Mouse (Mus musculus): Measurements from ENCODE around the gene Ccnd2. TPM values are rescaled to one million over a fixed set of nuclear protein-coding genes. Genes with fewer than 3 reads are reported as not detected.

Ccnd2 gene
- total and polyA plus RNA-seq, 3 experiments: 67.3 to 407 (median 198) TPM

- Histone ChIP-seq H3K9me3 (replicated peaks; ENCODE audit: insufficient read depth, low read length) (no peaks in the 10 kb centered on the region), H3K9ac (ENCODE audit: control insufficient read depth, low read depth, low read length, poor library complexity, severe bottlenecking) (peak overlapping the region; percentile 98), H3K27ac (ENCODE audit: control insufficient read depth, low read depth, low read length) (peak overlapping the region; percentile 90), H3K79me2 (ENCODE audit: control insufficient read depth, insufficient read depth, low read length, poor library complexity) (peaks cover 36% of the 10 kb centered on the region), H3K36me3 (ENCODE audit: control insufficient read depth in 1 of 2, insufficient read depth in 2 of 2, low read length in 2 of 2) (peaks cover 6 to 44% of the 10 kb centered on the region in 2 experiments), H3K27me3 (ENCODE audit: control insufficient read depth in 1 of 2, insufficient read depth in 2 of 2, low read length in 2 of 2) (no peaks in the 10 kb centered on the region), H3K4me3 (ENCODE audit: control insufficient read depth in 1 of 2, insufficient read depth in 1 of 2, low read depth in 2 of 2, low read length in 2 of 2) (peak overlapping the region; percentile 87 to 95), H3K4me1 (ENCODE audit: control insufficient read depth in 1 of 2, insufficient read depth in 2 of 2, low read length in 2 of 2) (peaks cover 17 to 43% of the 10 kb centered on the region in 2 experiments)
- no peak for TF ChIP-seq ZC3H11A (IDR thresholded peaks at IDR 0.05; ENCODE audit: low read depth, low read length)
- TF ChIP-seq EP300 (IDR thresholded peaks at IDR 0.05; ENCODE audit: low read depth in 1 of 2, low read length in 2 of 2): no peak
- no peak for TF ChIP-seq JUND (IDR thresholded peaks at IDR 0.05; ENCODE audit: low read depth, low read length)
- no peak for TF ChIP-seq E2F4 (IDR thresholded peaks at IDR 0.05; ENCODE audit: borderline replicate concordance, low read depth, low read length)
- TF ChIP-seq POLR2A (IDR thresholded peaks at IDR 0.05; ENCODE audit: control insufficient read depth in 1 of 2, insufficient read depth in 1 of 2, low read depth in 1 of 2, low read length in 2 of 2, poor library complexity in 1 of 2): no peak
- TF ChIP-seq POLR2AphosphoS5 (IDR thresholded peaks at IDR 0.05; ENCODE audit: borderline replicate concordance, low read depth, low read length): no peak
- TF ChIP-seq GABPA (IDR thresholded peaks at IDR 0.05; ENCODE audit: low read depth, low read length): no peak
- TF ChIP-seq CHD2 (IDR thresholded peaks at IDR 0.05; ENCODE audit: low read length): no peak
- TF ChIP-seq KAT2A (conservative IDR thresholded peaks at IDR 0.05; ENCODE audit: low read depth, low read length): no peak
- no peak for TF ChIP-seq CTCF (IDR thresholded peaks at IDR 0.05 in 2 of 3, conservative IDR thresholded peaks at IDR 0.05 in 1 of 3; ENCODE audit: control insufficient read depth in 1 of 3, insufficient read depth in 1 of 3, low read depth in 2 of 3, low read length in 3 of 3, poor library complexity in 1 of 3, severe bottlenecking in 1 of 3)
- TF ChIP-seq UBTF (IDR thresholded peaks at IDR 0.05; ENCODE audit: borderline replicate concordance, insufficient read depth, low read depth, low read length): no peak
- TF ChIP-seq BHLHE40 (IDR thresholded peaks at IDR 0.05; ENCODE audit: borderline replicate concordance, low read depth, low read length): no peak
- no peak for TF ChIP-seq MAX (IDR thresholded peaks at IDR 0.05; ENCODE audit: low read length)
- no peak for TF ChIP-seq ELF1 (IDR thresholded peaks at IDR 0.05; ENCODE audit: low read depth, low read length)
- no peak; the same call in 1 of the 2 replicates for TF ChIP-seq MAZ (IDR thresholded peaks at IDR 0.05; ENCODE audit: low read depth, low read length)
- TF ChIP-seq GATA1 (IDR thresholded peaks at IDR 0.05; ENCODE audit: low read depth, low read length): no peak
- no peak for TF ChIP-seq MEF2A (IDR thresholded peaks at IDR 0.05; ENCODE audit: extremely low read depth, insufficient replicate concordance, low read depth, low read length, poor library complexity, severe bottlenecking)
- no peak for TF ChIP-seq NELFE (IDR thresholded peaks at IDR 0.05; ENCODE audit: low read depth, low read length)
- TF ChIP-seq MAFK (IDR thresholded peaks at IDR 0.05; ENCODE audit: borderline replicate concordance, low read depth, low read length): no peak
- DNase-seq (ENCODE audit: low read depth, low spot score): peak; percentile 52
These were observed 3.3 kb downstream of the Ccnd2 start for GRCm38 (mm10) chr6:127148526-127149302.

GRCm38 (mm10) chr6:127147665-127148064, 4.3 kb downstream of the Ccnd2 start:
- Histone ChIP-seq H3K36me3 (ENCODE audit: control insufficient read depth in 1 of 2, insufficient read depth in 2 of 2, low read length in 2 of 2) (peaks cover 6 to 53% of the 10 kb centered on the region in 2 experiments), H3K27me3 (ENCODE audit: control insufficient read depth in 1 of 2, insufficient read depth in 2 of 2, low read length in 2 of 2) (no peaks in the 10 kb centered on the region), H3K27ac (ENCODE audit: control insufficient read depth, low read depth, low read length) (no peak overlapping the region), H3K4me3 (ENCODE audit: control insufficient read depth in 1 of 2, insufficient read depth in 1 of 2, low read depth in 2 of 2, low read length in 2 of 2) (peak overlapping the region in 1 of 2 experiments; percentile 27; a peak in 2 of 4 replicates), H3K9me3 (replicated peaks; ENCODE audit: insufficient read depth, low read length) (no peaks in the 10 kb centered on the region), H3K79me2 (ENCODE audit: control insufficient read depth, insufficient read depth, low read length, poor library complexity) (peaks cover 36% of the 10 kb centered on the region), H3K4me1 (ENCODE audit: control insufficient read depth in 1 of 2, insufficient read depth in 2 of 2, low read length in 2 of 2) (peaks cover 21 to 52% of the 10 kb centered on the region in 2 experiments), H3K9ac (ENCODE audit: control insufficient read depth, low read depth, low read length, poor library complexity, severe bottlenecking) (peak overlapping the region; percentile 40)
- DNase-seq (ENCODE audit: low read depth, low spot score): peak; percentile 94
- peak; percentile 86 for TF ChIP-seq RAD21 (IDR thresholded peaks at IDR 0.05; ENCODE audit: low read depth, low read length)
- no peak; a peak in 1 of 4 replicates for TF ChIP-seq EP300 (IDR thresholded peaks at IDR 0.05; ENCODE audit: low read depth in 1 of 2, low read length in 2 of 2)
- no peak for TF ChIP-seq CHD2 (IDR thresholded peaks at IDR 0.05; ENCODE audit: low read length)
- peak; percentile 72; the same call in 1 of the 2 replicates for TF ChIP-seq POLR2AphosphoS2 (IDR thresholded peaks at IDR 0.05; ENCODE audit: low read length)
- no peak for TF ChIP-seq TAL1 (IDR thresholded peaks at IDR 0.05; ENCODE audit: low read length)
- TF ChIP-seq E2F4 (IDR thresholded peaks at IDR 0.05; ENCODE audit: borderline replicate concordance, low read depth, low read length): no peak
- 0 out of 2 replicates have a peak, but pooled peaks have one; percentile 47 for TF ChIP-seq MYC (IDR thresholded peaks at IDR 0.05; ENCODE audit: low read depth, low read length)
- TF ChIP-seq JUND (IDR thresholded peaks at IDR 0.05; ENCODE audit: low read depth, low read length): peak; percentile 58; the same call in 1 of the 2 replicates
- no peak for TF ChIP-seq GABPA (IDR thresholded peaks at IDR 0.05; ENCODE audit: low read depth, low read length)
- TF ChIP-seq ELF1 (IDR thresholded peaks at IDR 0.05; ENCODE audit: low read depth, low read length): no peak
- TF ChIP-seq MAZ (IDR thresholded peaks at IDR 0.05; ENCODE audit: low read depth, low read length): peak; percentile 91
- peak; percentile 57 for TF ChIP-seq ZC3H11A (IDR thresholded peaks at IDR 0.05; ENCODE audit: low read depth, low read length)
- no peak for TF ChIP-seq USF2 (IDR thresholded peaks at IDR 0.05; ENCODE audit: borderline replicate concordance in 1 of 2, insufficient read depth in 1 of 2, low read depth in 1 of 2, low read length in 2 of 2)
- peak in 1 of 2 experiments; percentile 35; a peak in 1 of 4 replicates for TF ChIP-seq POLR2A (IDR thresholded peaks at IDR 0.05; ENCODE audit: control insufficient read depth in 1 of 2, insufficient read depth in 1 of 2, low read depth in 1 of 2, low read length in 2 of 2, poor library complexity in 1 of 2)
- TF ChIP-seq SMC3 (IDR thresholded peaks at IDR 0.05; ENCODE audit: low read depth, low read length): peak; percentile 81
- TF ChIP-seq NELFE (IDR thresholded peaks at IDR 0.05; ENCODE audit: low read depth, low read length): no peak; the same call in 1 of the 2 replicates
- 0 out of 2 replicates have a peak, but pooled peaks have one; percentile 18 for TF ChIP-seq TCF12 (IDR thresholded peaks at IDR 0.05; ENCODE audit: low read depth, low read length)
- TF ChIP-seq SIN3A (IDR thresholded peaks at IDR 0.05; ENCODE audit: low read length): peak; percentile 82
- no peak for TF ChIP-seq KAT2A (conservative IDR thresholded peaks at IDR 0.05; ENCODE audit: low read depth, low read length)

Measured in MEL (cell line).